Mouse (Mus musculus): ENCODE measurements around the gene Vpreb3.

- no peak for TF ChIP-seq CTCF (IDR thresholded peaks at IDR 0.05; ENCODE audit: low read depth)
- no peak for TF ChIP-seq EP300 (optimal IDR thresholded peaks at IDR 0.05)
Measured at GRCm38 (mm10) chr10:75978835-75979157, 35.9 kb downstream of the Vpreb3 start.

All from stomach, postnatal 0 days (tissue).